Mouse (Mus musculus): Measurements from ENCODE around the gene Gm20458.

DNA sequence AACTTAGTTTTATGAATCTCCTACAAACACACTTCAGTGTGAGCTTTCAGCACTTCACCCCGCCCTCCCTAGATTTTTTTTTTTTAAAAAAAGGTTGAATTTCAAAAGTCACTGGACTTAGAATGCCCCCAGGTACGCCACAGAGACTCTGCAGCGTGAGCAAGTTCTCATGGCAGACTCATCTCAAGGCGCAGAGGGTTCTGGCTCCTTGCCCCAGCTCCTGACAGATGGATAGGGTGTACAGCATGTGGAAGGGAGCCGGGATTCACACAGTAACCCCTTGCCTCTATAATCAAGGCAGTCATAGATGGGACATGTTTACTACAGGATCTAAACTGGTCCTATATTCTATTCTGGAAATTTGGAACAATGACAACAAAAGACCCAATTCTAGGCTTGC lies 35.4 kb upstream of the Gm20458 start:
- TF ChIP-seq CTCF (IDR thresholded peaks at IDR 0.05; ENCODE audit: control insufficient read depth, insufficient read depth, low read length) = no peak
- TF ChIP-seq POLR2A (IDR thresholded peaks at IDR 0.05; ENCODE audit: borderline replicate concordance, control insufficient read depth, low read depth, low read length) = no peak
